10 mouse cellular contexts compared by ENCODE assay signal in genomic region chr7:137073878-137074277, GRCm38 (mm10).
DNase-seq lines count a peak whose midpoint lies in the region; ATAC-seq and TF ChIP-seq lines count a peak whose summit lies in the region.
"Had no signal": no experiment of that assay in that cellular context is flagged by ENCODE, and none has a peak within 500 bp of the region (broad histone marks: within the 10 kb centered on the region; RNA-seq: fewer than 3 reads in every experiment).

No protein-coding gene starts in this region.

- ATAC-seq in forebrain, postnatal 0 days: no peak; the same call in 1 of the 2 replicates
- ATAC-seq in forebrain, embryonic 13.5 days: no peak
- no peak for ATAC-seq in limb, embryonic 12.5 days (ENCODE audit: insufficient number of reproducible peaks, insufficient read depth, low FRiP score, low TSS enrichment, low read depth)
- peak; percentile 79 for ATAC-seq in limb, embryonic 15.5 days (ENCODE audit: insufficient number of reproducible peaks, low FRiP score, low TSS enrichment, low read depth)
- no peak for ATAC-seq in CD4-positive, CD25-positive, alpha-beta regulatory T cell, adult 4 months

- no peak overlapping the region for H3K9ac ChIP-seq in forebrain, postnatal 0 days
- H3K9ac ChIP-seq in forebrain, embryonic 13.5 days: no peak overlapping the region
- no peak overlapping the region for H3K9ac ChIP-seq in limb, embryonic 12.5 days (replicated peaks)
- no peak overlapping the region for H3K9ac ChIP-seq in limb, embryonic 15.5 days
- H3K9ac ChIP-seq: liver, embryonic 14.5 days had no signal

- no peak for TF ChIP-seq CTCF in forebrain, postnatal 0 days (IDR thresholded peaks at IDR 0.05; ENCODE audit: low read depth)

- H3K27me3 ChIP-seq in forebrain, postnatal 0 days (ENCODE audit: insufficient read depth, low read length): no peaks in the 10 kb centered on the region
- H3K27me3 ChIP-seq in forebrain, embryonic 13.5 days: 0 out of 2 replicates have a peak, but pooled peaks cover 6% of the 10 kb centered on the region
- H3K27me3 ChIP-seq in limb, embryonic 12.5 days: peaks cover 14% of the 10 kb centered on the region
- H3K27me3 ChIP-seq in limb, embryonic 10.5 days (ENCODE audit: low read depth, poor library complexity, severe bottlenecking): peaks cover 21% of the 10 kb centered on the region
- H3K27me3 ChIP-seq in limb, embryonic 15.5 days: no peaks in the 10 kb centered on the region
- H3K27me3 ChIP-seq in midbrain, embryonic 10.5 days (ENCODE audit: low read depth, poor library complexity, severe bottlenecking): 0 out of 2 replicates have a peak, but pooled peaks cover 5% of the 10 kb centered on the region

- H3K4me2 ChIP-seq in forebrain, postnatal 0 days (ENCODE audit: low read depth): no peak overlapping the region
- H3K4me2 ChIP-seq in forebrain, embryonic 13.5 days: no peak overlapping the region
- H3K4me2 ChIP-seq in limb, embryonic 12.5 days: no peak overlapping the region
- H3K4me2 ChIP-seq in limb, embryonic 15.5 days: no peak overlapping the region

- no peaks in the 10 kb centered on the region for H3K4me1 ChIP-seq in forebrain, postnatal 0 days (ENCODE audit: insufficient read depth)
- no peaks in the 10 kb centered on the region for H3K4me1 ChIP-seq in forebrain, embryonic 13.5 days
- H3K4me1 ChIP-seq in limb, embryonic 12.5 days (replicated peaks): peaks cover 30% of the 10 kb centered on the region
- H3K4me1 ChIP-seq in limb, embryonic 10.5 days: peaks cover 10% of the 10 kb centered on the region
- H3K4me1 ChIP-seq in limb, embryonic 15.5 days: peaks cover 18% of the 10 kb centered on the region
- peaks cover 4% of the 10 kb centered on the region; the same call in 1 of the 2 replicates for H3K4me1 ChIP-seq in midbrain, embryonic 10.5 days

- peak; percentile 14 for DNase-seq in forebrain, postnatal 0 days
- DNase-seq in limb, embryonic 10.5 days (ENCODE audit: low spot score): no peak
- DNase-seq in gastrocnemius, postnatal 25 days: peak; percentile 74
- DNase-seq in midbrain, embryonic 10.5 days (ENCODE audit: low spot score): no peak
- DNase-seq: B cell, adult 2 months had no signal

- H3K4me3 ChIP-seq in forebrain, postnatal 0 days (ENCODE audit: low read depth, low read length): no peak overlapping the region
- no peak overlapping the region for H3K4me3 ChIP-seq in forebrain, embryonic 13.5 days
- no peak overlapping the region for H3K4me3 ChIP-seq in limb, embryonic 12.5 days (replicated peaks)
- no peak overlapping the region for H3K4me3 ChIP-seq in limb, embryonic 10.5 days
- no peak overlapping the region for H3K4me3 ChIP-seq in limb, embryonic 15.5 days
- H3K4me3 ChIP-seq in midbrain, embryonic 10.5 days: no peak overlapping the region

- H3K9me3 ChIP-seq in forebrain, postnatal 0 days (ENCODE audit: low read length): no peaks in the 10 kb centered on the region
- no peaks in the 10 kb centered on the region for H3K9me3 ChIP-seq in forebrain, embryonic 13.5 days (replicated peaks)
- H3K9me3 ChIP-seq in limb, embryonic 12.5 days: no peaks in the 10 kb centered on the region
- H3K9me3 ChIP-seq in limb, embryonic 10.5 days (replicated peaks): no peaks in the 10 kb centered on the region
- no peaks in the 10 kb centered on the region for H3K9me3 ChIP-seq in limb, embryonic 15.5 days
- no peaks in the 10 kb centered on the region for H3K9me3 ChIP-seq in midbrain, embryonic 10.5 days (replicated peaks)

- no peak overlapping the region for H3K27ac ChIP-seq in forebrain, postnatal 0 days (ENCODE audit: low read depth, low read length)
- H3K27ac ChIP-seq in forebrain, embryonic 13.5 days: no peak overlapping the region
- H3K27ac ChIP-seq in limb, embryonic 12.5 days: peak overlapping the region; percentile 66
- no peak overlapping the region for H3K27ac ChIP-seq in limb, embryonic 10.5 days
- peak overlapping the region; percentile 65 for H3K27ac ChIP-seq in limb, embryonic 15.5 days
- H3K27ac ChIP-seq in midbrain, embryonic 10.5 days (replicated peaks): no peak overlapping the region
- H3K27ac ChIP-seq: liver, embryonic 14.5 days had no signal

- no peaks in the 10 kb centered on the region for H3K36me3 ChIP-seq in forebrain, postnatal 0 days (ENCODE audit: insufficient read depth)
- H3K36me3 ChIP-seq in forebrain, embryonic 13.5 days (ENCODE audit: poor library complexity, severe bottlenecking): no peaks in the 10 kb centered on the region
- H3K36me3 ChIP-seq in limb, embryonic 12.5 days: no peaks in the 10 kb centered on the region
- H3K36me3 ChIP-seq in limb, embryonic 10.5 days: no peaks in the 10 kb centered on the region
- no peaks in the 10 kb centered on the region for H3K36me3 ChIP-seq in limb, embryonic 15.5 days
- H3K36me3 ChIP-seq in midbrain, embryonic 10.5 days: no peaks in the 10 kb centered on the region

- WGBS in forebrain, postnatal 0 days: 56% methylated on average over 5 of the region's 5 CpGs
- WGBS in forebrain, embryonic 13.5 days: 78% methylated on average over 5 of the region's 5 CpGs
- 40% methylated on average over 5 of the region's 5 CpGs for WGBS in limb, embryonic 12.5 days
- 81% methylated on average over 5 of the region's 5 CpGs for WGBS in limb, embryonic 10.5 days
- 28% methylated on average over 5 of the region's 5 CpGs for WGBS in limb, embryonic 15.5 days
- WGBS in midbrain, embryonic 10.5 days: 86% methylated on average over 5 of the region's 5 CpGs

Comparison
In these comparisons a context has a peak if more than half of its experiments do, and no peak if none do; other contexts are left out.
1. H3K27ac ChIP-seq: peak in limb, embryonic 12.5 days (single experiment) and limb, embryonic 15.5 days (single experiment); none in forebrain, postnatal 0 days (single experiment), forebrain, embryonic 13.5 days (single experiment), limb, embryonic 10.5 days (single experiment) and midbrain, embryonic 10.5 days (single experiment).
2. DNase-seq: peak in forebrain, postnatal 0 days (single experiment) and gastrocnemius, postnatal 25 days (single experiment); none in limb, embryonic 10.5 days (single experiment) and midbrain, embryonic 10.5 days (single experiment).